Mouse (Mus musculus): ENCODE measurements around the gene Angptl2. TPM values are rescaled to one million over a fixed set of nuclear protein-coding genes. Genes with fewer than 3 reads are reported as not detected.

Angptl2 gene
- polyA plus RNA-seq, 1 experiment from 2014 or later: 30.3 TPM

GRCm38 (mm10) chr2:33270569-33270968 is 54.7 kb downstream of the Angptl2 start:
- Histone ChIP-seq H3K4me2 (no peak overlapping the region), H3K27me3 (ENCODE audit: insufficient read depth, low read length) (no peaks in the 10 kb centered on the region), H3K4me1 (ENCODE audit: insufficient read depth) (no peaks in the 10 kb centered on the region), H3K9ac (no peak overlapping the region), H3K36me3 (ENCODE audit: insufficient read depth) (no peaks in the 10 kb centered on the region), H3K9me3 (ENCODE audit: low read depth, low read length) (no peaks in the 10 kb centered on the region), H3K4me3 (ENCODE audit: low read depth, low read length) (no peak overlapping the region), H3K27ac (ENCODE audit: low read depth) (no peak overlapping the region)
- 81% methylated on average over 2 of the region's 2 CpGs for WGBS
- no peak for DNase-seq
- TF ChIP-seq CTCF (IDR thresholded peaks at IDR 0.05; ENCODE audit: low read depth): no peak
- ATAC-seq (ENCODE audit: insufficient read depth): no peak

DNA sequence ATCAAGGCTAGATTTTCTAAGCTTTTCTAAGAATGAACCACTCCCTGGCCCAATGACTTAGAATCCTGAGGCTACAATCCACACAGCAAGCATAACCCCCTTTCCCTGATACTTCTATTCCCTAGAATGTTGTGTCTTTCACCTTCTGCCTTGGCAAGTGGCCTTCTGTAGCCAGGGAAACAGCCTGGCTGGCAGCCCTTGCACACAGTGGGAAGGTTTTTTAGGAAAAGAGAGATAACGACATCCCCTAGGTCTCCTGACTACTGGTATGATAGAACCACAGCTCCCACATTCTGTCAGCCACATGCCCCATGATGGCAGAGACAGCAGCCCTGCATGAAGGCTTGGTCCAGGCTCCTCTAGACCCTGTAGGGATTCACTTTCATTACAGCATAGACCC is 55.6 kb downstream of the Angptl2 start:
- no peak overlapping the region for H3K4me3 ChIP-seq (ENCODE audit: low read depth, low read length)
- no peak overlapping the region for H3K9ac ChIP-seq
- WGBS: 80% methylated on average over 1 of the region's 1 CpGs
- DNase-seq (no peak), ATAC-seq (ENCODE audit: insufficient read depth) (no peak)
- no peaks in the 10 kb centered on the region for H3K4me1 ChIP-seq (ENCODE audit: insufficient read depth)
- no peaks in the 10 kb centered on the region for H3K9me3 ChIP-seq (ENCODE audit: low read depth, low read length)
- H3K27me3 ChIP-seq (ENCODE audit: insufficient read depth, low read length): no peaks in the 10 kb centered on the region
- H3K36me3 ChIP-seq (ENCODE audit: insufficient read depth): no peaks in the 10 kb centered on the region
- no peak overlapping the region for H3K27ac ChIP-seq (ENCODE audit: low read depth)
- no peak overlapping the region for H3K4me2 ChIP-seq
- no peak for TF ChIP-seq CTCF (IDR thresholded peaks at IDR 0.05; ENCODE audit: low read depth)

GRCm38 (mm10) chr2:33272665-33273439 is 57.0 kb downstream of the Angptl2 start:
- H3K27me3 ChIP-seq (ENCODE audit: insufficient read depth, low read length): no peaks in the 10 kb centered on the region
- DNase-seq (no peak), ATAC-seq (ENCODE audit: insufficient read depth) (no peak)
- 66% methylated on average over 4 of the region's 4 CpGs for WGBS
- H3K27ac ChIP-seq (ENCODE audit: low read depth): no peak overlapping the region
- H3K9me3 ChIP-seq (ENCODE audit: low read depth, low read length): no peaks in the 10 kb centered on the region
- H3K9ac ChIP-seq: no peak overlapping the region
- no peaks in the 10 kb centered on the region for H3K4me1 ChIP-seq (ENCODE audit: insufficient read depth)
- H3K4me3 ChIP-seq (ENCODE audit: low read depth, low read length): no peak overlapping the region
- TF ChIP-seq CTCF (IDR thresholded peaks at IDR 0.05; ENCODE audit: low read depth): no peak
- no peaks in the 10 kb centered on the region for H3K36me3 ChIP-seq (ENCODE audit: insufficient read depth)
- no peak overlapping the region for H3K4me2 ChIP-seq

DNA sequence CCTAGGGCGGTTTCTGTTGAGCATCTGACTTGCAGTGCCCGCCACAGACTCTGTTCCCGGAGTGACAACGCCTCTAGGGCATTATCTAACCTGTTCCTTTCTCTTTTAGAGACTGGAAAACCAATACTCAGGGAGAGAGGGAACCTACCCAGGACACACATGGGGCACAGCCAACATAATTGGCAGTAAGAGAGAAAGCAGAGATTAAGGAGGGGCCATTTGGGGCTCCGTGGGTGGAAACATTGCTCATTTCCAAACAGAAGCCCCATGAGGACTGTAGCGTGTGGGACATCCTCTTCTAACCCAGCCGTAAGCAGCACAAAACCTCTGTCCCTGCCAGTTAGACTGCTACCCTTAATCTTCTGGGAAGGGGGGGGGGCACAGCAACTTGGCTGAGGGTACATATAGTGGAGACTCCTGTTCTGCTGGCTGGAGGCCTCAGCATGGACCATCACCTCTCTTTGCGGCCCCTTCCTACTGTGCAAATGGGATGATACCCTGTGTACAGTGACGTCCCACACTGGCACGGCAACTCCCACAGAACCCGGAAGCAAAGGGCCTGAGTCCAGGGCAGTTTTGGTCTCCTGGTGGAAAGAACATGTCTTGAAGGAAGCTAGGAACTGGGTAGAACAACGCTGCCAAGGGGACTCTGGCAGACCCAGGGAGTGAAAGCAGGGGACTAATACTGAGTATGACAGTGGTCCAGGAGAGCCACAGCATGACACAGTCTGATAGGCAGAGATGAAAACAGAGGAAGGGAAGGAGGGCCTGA is 59.0 kb downstream of the Angptl2 start:
- Histone ChIP-seq H3K4me2 (no peak overlapping the region), H3K4me3 (ENCODE audit: low read depth, low read length) (no peak overlapping the region), H3K9me3 (ENCODE audit: low read depth, low read length) (no peaks in the 10 kb centered on the region), H3K4me1 (ENCODE audit: insufficient read depth) (no peaks in the 10 kb centered on the region), H3K9ac (no peak overlapping the region), H3K36me3 (ENCODE audit: insufficient read depth) (no peaks in the 10 kb centered on the region), H3K27ac (ENCODE audit: low read depth) (no peak overlapping the region), H3K27me3 (ENCODE audit: insufficient read depth, low read length) (no peaks in the 10 kb centered on the region)
- DNase-seq (no peak), ATAC-seq (ENCODE audit: insufficient read depth) (no peak)
- 90% methylated on average over 12 of the region's 12 CpGs for WGBS
- TF ChIP-seq CTCF (IDR thresholded peaks at IDR 0.05; ENCODE audit: low read depth): no peak

DNA sequence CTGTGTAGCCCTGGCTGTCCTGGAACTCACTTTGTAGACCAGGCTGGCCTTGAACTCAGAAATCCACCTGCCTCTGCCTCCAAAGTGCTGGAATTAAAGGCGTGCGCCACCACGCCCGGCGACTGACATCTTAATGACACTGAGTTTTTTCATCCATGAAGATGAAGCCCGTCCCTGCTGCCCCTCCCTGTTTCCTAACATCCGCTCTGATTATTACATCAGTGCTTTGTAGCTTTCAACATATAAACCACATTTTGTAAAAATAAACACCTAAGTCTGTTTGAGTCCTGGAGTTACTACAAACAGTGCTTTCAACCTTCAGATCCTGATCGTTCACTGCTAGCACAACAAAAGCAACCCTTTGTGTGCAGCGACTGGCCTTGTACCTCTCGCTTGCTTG is 63.9 kb downstream of the Angptl2 start:
- H3K4me1 ChIP-seq (ENCODE audit: insufficient read depth): 0 out of 2 replicates have a peak, but pooled peaks cover 3% of the 10 kb centered on the region
- no peaks in the 10 kb centered on the region for H3K9me3 ChIP-seq (ENCODE audit: low read depth, low read length)
- 79% methylated on average over 10 of the region's 10 CpGs for WGBS
- DNase-seq (no peak), ATAC-seq (ENCODE audit: insufficient read depth) (no peak)
- no peak overlapping the region for H3K4me2 ChIP-seq
- no peaks in the 10 kb centered on the region for H3K36me3 ChIP-seq (ENCODE audit: insufficient read depth)
- no peak for TF ChIP-seq CTCF (IDR thresholded peaks at IDR 0.05; ENCODE audit: low read depth)
- no peak overlapping the region for H3K9ac ChIP-seq
- no peak overlapping the region for H3K4me3 ChIP-seq (ENCODE audit: low read depth, low read length)
- no peaks in the 10 kb centered on the region for H3K27me3 ChIP-seq (ENCODE audit: insufficient read depth, low read length)
- no peak overlapping the region for H3K27ac ChIP-seq (ENCODE audit: low read depth)

DNA sequence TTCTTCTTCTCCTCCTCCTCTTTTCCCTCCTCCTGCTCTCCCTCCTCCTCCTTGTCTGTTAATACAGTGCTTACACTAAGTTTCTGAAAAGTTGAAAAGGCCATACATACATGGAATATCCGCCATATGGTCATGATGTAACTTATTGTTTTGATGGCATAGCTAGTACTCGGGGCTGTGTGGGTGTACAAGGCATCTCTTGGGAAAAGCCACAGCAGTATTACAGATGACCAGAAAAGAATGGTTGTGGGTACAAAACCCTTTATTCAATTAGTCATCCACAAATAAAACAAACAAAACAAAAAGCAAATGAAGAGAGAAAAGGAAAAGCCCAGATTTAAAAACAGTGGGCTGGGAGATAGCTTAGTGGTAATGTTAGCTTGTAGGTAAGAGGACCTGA is 64.7 kb downstream of the Angptl2 start:
- Histone ChIP-seq H3K36me3 (ENCODE audit: insufficient read depth) (no peaks in the 10 kb centered on the region), H3K9ac (no peak overlapping the region), H3K4me1 (ENCODE audit: insufficient read depth) (0 out of 2 replicates have a peak, but pooled peaks cover 3% of the 10 kb centered on the region), H3K4me3 (ENCODE audit: low read depth, low read length) (no peak overlapping the region), H3K27me3 (ENCODE audit: insufficient read depth, low read length) (no peaks in the 10 kb centered on the region), H3K4me2 (no peak overlapping the region), H3K27ac (ENCODE audit: low read depth) (no peak overlapping the region), H3K9me3 (ENCODE audit: low read depth, low read length) (no peaks in the 10 kb centered on the region)
- no peak for TF ChIP-seq CTCF (IDR thresholded peaks at IDR 0.05; ENCODE audit: low read depth)
- ATAC-seq (ENCODE audit: insufficient read depth) (no peak), DNase-seq (no peak)
- WGBS: 56% methylated on average over 2 of the region's 2 CpGs

DNA sequence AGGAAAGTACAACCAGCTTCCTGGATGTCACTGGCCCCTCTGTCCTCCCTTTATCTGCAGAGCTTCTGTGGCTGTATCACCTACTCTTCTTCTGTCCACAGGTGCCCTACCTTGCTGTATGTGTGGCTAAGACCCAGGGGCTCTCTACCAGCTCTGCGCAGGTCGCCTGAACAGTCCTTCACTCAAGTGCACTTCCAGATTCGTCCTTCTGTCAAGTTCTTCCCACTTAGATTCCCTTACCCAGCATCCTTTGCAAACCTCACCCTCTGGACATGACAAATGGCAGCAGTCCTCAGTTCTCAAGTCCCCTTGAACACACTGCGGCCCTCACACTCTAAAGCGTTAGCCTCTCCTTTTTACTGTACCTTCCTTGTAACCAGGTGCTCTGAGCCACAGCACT is 65.9 kb downstream of the Angptl2 start:
- 0 out of 2 replicates have a peak, but pooled peaks cover 3% of the 10 kb centered on the region for H3K4me1 ChIP-seq (ENCODE audit: insufficient read depth)
- no peaks in the 10 kb centered on the region for H3K27me3 ChIP-seq (ENCODE audit: insufficient read depth, low read length)
- ATAC-seq (ENCODE audit: insufficient read depth) (no peak), DNase-seq (no peak)
- H3K27ac ChIP-seq (ENCODE audit: low read depth): no peak overlapping the region
- H3K9ac ChIP-seq: no peak overlapping the region
- no peak for TF ChIP-seq CTCF (IDR thresholded peaks at IDR 0.05; ENCODE audit: low read depth)
- H3K9me3 ChIP-seq (ENCODE audit: low read depth, low read length): no peaks in the 10 kb centered on the region
- no peaks in the 10 kb centered on the region for H3K36me3 ChIP-seq (ENCODE audit: insufficient read depth)
- H3K4me3 ChIP-seq (ENCODE audit: low read depth, low read length): no peak overlapping the region
- 65% methylated on average over 5 of the region's 5 CpGs for WGBS
- no peak overlapping the region for H3K4me2 ChIP-seq

All from lung, embryonic 14.5 days (tissue).